Mouse (Mus musculus): ENCODE data around the gene Cox20. TPM values are rescaled to one million over a fixed set of nuclear protein-coding genes. Genes with fewer than 3 reads are reported as not detected.
"Not testable (repeated sequence)": the region's sequence is repeated elsewhere in the genome, so short reads cannot be mapped to it uniquely, and the experiment has no call there.

Gene Cox20
- polyA plus RNA-seq (2014; fragmentation: Nextera tagmentation; extraction: Ambion mirVana), result 138 and 149 TPM in 2 replicates

- Histone ChIP-seq H3K9ac (replicated peaks; ENCODE audit: low read depth, low read length) (peak within 1 kb of the TSS; percentile 60), H3K9me3 (ENCODE audit: control insufficient read depth, low read depth, low read length) (no peaks in the 10 kb centered on the region), H3K4me3 (ENCODE audit: low read depth, low read length) (peak within 1 kb of the TSS; percentile 59), H3K4me2 (replicated peaks; ENCODE audit: low read depth, low read length) (peak within 1 kb of the TSS; percentile 74), H3K27ac (ENCODE audit: low read length) (peak within 1 kb of the TSS; percentile 99), H3K4me1 (ENCODE audit: control insufficient read depth, insufficient read depth, low read length) (peaks cover 10% of the 10 kb centered on the region; the same call in 1 of the 2 replicates), H3K27me3 (ENCODE audit: control insufficient read depth, insufficient read depth, low read length) (no peaks in the 10 kb centered on the region), H3K36me3 (ENCODE audit: control insufficient read depth, insufficient read depth, low read length) (peaks cover 33% of the 10 kb centered on the region)
- ATAC-seq (ENCODE audit: insufficient number of reproducible peaks, insufficient read depth, low FRiP score, low read depth), result peak; percentile 94
- whole genome bisulfite sequencing, result under 1% methylated on average over 82 of the region's 83 CpGs
Measured at GRCm38 (mm10) chr1:178318389-178319184, at the start of gene Cox20. TSS of gene Cox20 (plus strand) at chr1:178319130.

GRCm38 (mm10) chr1:178270635-178271034 lies 48.3 kb upstream of the Cox20 start:
- 45% methylated on average over 6 of the region's 6 CpGs for WGBS
- Histone ChIP-seq H3K27me3 (ENCODE audit: control insufficient read depth, insufficient read depth, low read length) (no peaks in the 10 kb centered on the region), H3K36me3 (ENCODE audit: control insufficient read depth, insufficient read depth, low read length) (no peaks in the 10 kb centered on the region), H3K4me2 (replicated peaks; ENCODE audit: low read depth, low read length) (no peak overlapping the region), H3K4me3 (ENCODE audit: low read depth, low read length) (no peak overlapping the region), H3K27ac (ENCODE audit: low read length) (no peak overlapping the region), H3K9me3 (ENCODE audit: control insufficient read depth, low read depth, low read length) (no peaks in the 10 kb centered on the region), H3K9ac (replicated peaks; ENCODE audit: low read depth, low read length) (no peak overlapping the region), H3K4me1 (ENCODE audit: control insufficient read depth, insufficient read depth, low read length) (no peaks in the 10 kb centered on the region)
- ATAC-seq (ENCODE audit: insufficient number of reproducible peaks, insufficient read depth, low FRiP score, low read depth), result no peak

DNA sequence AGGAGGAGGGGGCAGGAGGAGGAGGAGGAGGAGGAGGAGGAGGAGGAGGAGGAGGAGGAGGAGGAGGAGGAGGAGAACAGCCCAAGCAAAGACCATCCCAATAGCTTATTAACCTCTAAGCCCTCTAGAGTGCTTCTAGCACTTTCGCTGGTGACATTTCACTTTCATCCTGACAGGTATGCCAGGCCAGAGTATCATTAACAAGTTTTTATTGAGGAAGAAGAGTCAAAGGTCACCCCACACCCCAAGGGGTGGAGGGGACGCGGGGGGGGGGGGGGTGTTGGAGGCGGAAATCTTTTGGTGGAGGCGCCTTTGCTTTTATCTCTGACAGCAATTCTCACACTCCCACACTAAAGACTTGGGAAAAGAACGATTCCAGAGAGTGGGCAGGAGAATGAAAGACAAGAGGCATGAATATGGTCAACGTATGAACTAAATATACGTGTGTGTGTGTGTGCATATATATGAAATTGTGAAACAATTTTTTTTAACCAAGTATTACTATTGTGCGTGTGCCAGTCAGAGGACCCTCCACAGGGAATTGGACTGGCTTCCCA lies 43.7 kb upstream of the Cox20 start:
- 41% methylated on average over 9 of the region's 9 CpGs for WGBS
- Histone ChIP-seq H3K36me3 (ENCODE audit: control insufficient read depth, insufficient read depth, low read length) (no peaks in the 10 kb centered on the region), H3K27me3 (ENCODE audit: control insufficient read depth, insufficient read depth, low read length) (no peaks in the 10 kb centered on the region), H3K27ac (ENCODE audit: low read length) (no peak overlapping the region), H3K4me3 (ENCODE audit: low read depth, low read length) (peak overlapping the region; percentile 52), H3K9ac (replicated peaks; ENCODE audit: low read depth, low read length) (no peak overlapping the region), H3K4me2 (replicated peaks; ENCODE audit: low read depth, low read length) (peak overlapping the region; percentile 74), H3K9me3 (ENCODE audit: control insufficient read depth, low read depth, low read length) (no peaks in the 10 kb centered on the region), H3K4me1 (ENCODE audit: control insufficient read depth, insufficient read depth, low read length) (no peaks in the 10 kb centered on the region; the same call in 1 of the 2 replicates)
- no peak for ATAC-seq (ENCODE audit: insufficient number of reproducible peaks, insufficient read depth, low FRiP score, low read depth)

DNA sequence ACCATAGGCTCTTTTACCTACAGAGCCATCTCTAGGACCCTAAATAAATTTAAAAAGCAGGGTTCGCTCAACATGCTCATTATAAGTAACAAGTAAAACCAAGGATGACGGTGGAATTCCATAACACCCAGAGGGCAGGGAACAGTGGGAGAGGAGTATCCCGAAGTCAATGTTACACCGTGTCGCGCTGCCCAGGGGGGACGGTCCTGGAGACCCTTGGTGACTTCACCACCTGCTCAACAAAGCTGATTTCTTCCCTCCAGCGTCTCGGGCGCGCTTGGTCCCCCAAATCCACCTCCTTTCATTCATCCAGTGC lies 43.2 kb upstream of the Cox20 start:
- no peaks in the 10 kb centered on the region; the same call in 1 of the 2 replicates for H3K4me1 ChIP-seq (ENCODE audit: control insufficient read depth, insufficient read depth, low read length)
- H3K27me3 ChIP-seq (ENCODE audit: control insufficient read depth, insufficient read depth, low read length), result no peaks in the 10 kb centered on the region
- no peaks in the 10 kb centered on the region for H3K9me3 ChIP-seq (ENCODE audit: control insufficient read depth, low read depth, low read length)
- H3K27ac ChIP-seq (ENCODE audit: low read length), result no peak overlapping the region; the same call in 1 of the 2 replicates
- H3K36me3 ChIP-seq (ENCODE audit: control insufficient read depth, insufficient read depth, low read length), result no peaks in the 10 kb centered on the region
- H3K9ac ChIP-seq (replicated peaks; ENCODE audit: low read depth, low read length), result peak overlapping the region; percentile 84
- peak overlapping the region; percentile 52 for H3K4me3 ChIP-seq (ENCODE audit: low read depth, low read length)
- peak; percentile 34; the same call in 1 of the 2 replicates for ATAC-seq (ENCODE audit: insufficient number of reproducible peaks, insufficient read depth, low FRiP score, low read depth)
- 7% methylated on average over 11 of the region's 11 CpGs for WGBS
- H3K4me2 ChIP-seq (replicated peaks; ENCODE audit: low read depth, low read length), result peak overlapping the region; percentile 74

GRCm38 (mm10) chr1:178276054-178276911 lies 42.6 kb upstream of the Cox20 start:
- peak; percentile 88 for ATAC-seq (ENCODE audit: insufficient number of reproducible peaks, insufficient read depth, low FRiP score, low read depth)
- no peaks in the 10 kb centered on the region for H3K36me3 ChIP-seq (ENCODE audit: control insufficient read depth, insufficient read depth, low read length)
- H3K4me3 ChIP-seq (ENCODE audit: low read depth, low read length), result peak overlapping the region; percentile 52
- H3K9ac ChIP-seq (replicated peaks; ENCODE audit: low read depth, low read length), result peak overlapping the region; percentile 84
- H3K27ac ChIP-seq (ENCODE audit: low read length), result peak overlapping the region; percentile 66
- H3K27me3 ChIP-seq (ENCODE audit: control insufficient read depth, insufficient read depth, low read length), result no peaks in the 10 kb centered on the region
- H3K4me1 ChIP-seq (ENCODE audit: control insufficient read depth, insufficient read depth, low read length), result no peaks in the 10 kb centered on the region; the same call in 1 of the 2 replicates
- H3K4me2 ChIP-seq (replicated peaks; ENCODE audit: low read depth, low read length), result peak overlapping the region; percentile 74
- under 1% methylated on average over 86 of the region's 87 CpGs for WGBS
- H3K9me3 ChIP-seq (ENCODE audit: control insufficient read depth, low read depth, low read length), result no peaks in the 10 kb centered on the region

DNA sequence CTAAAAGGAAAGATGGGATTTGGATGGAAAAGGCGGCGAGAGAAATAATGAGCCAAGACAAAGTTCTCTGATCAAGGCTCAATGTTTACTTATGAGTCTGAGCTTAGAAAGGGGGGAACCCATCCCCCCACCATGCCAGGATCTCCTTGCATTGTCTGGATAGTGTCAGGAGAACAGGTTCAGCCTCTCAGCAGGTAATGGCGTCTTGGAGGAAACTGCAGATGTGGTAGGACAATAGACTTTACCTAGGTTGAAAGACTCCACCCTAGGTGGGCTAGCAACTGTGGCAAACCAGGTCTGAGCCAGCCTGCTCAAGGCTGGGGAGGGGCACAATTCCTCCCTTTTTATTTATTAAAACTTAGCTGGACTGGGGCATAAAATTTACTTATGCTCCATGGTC lies 35.6 kb upstream of the Cox20 start:
- not testable (repeated sequence) for H3K4me1 ChIP-seq (ENCODE audit: control insufficient read depth, insufficient read depth, low read length); H3K36me3 ChIP-seq (ENCODE audit: control insufficient read depth, insufficient read depth, low read length); ATAC-seq (ENCODE audit: insufficient number of reproducible peaks, insufficient read depth, low FRiP score, low read depth); H3K4me2 ChIP-seq (replicated peaks; ENCODE audit: low read depth, low read length); H3K4me3 ChIP-seq (ENCODE audit: low read depth, low read length); H3K9ac ChIP-seq (replicated peaks; ENCODE audit: low read depth, low read length); H3K27ac ChIP-seq (ENCODE audit: low read length); H3K9me3 ChIP-seq (ENCODE audit: control insufficient read depth, low read depth, low read length); H3K27me3 ChIP-seq (ENCODE audit: control insufficient read depth, insufficient read depth, low read length)
- 79% methylated on average over 3 of the region's 3 CpGs for WGBS

DNA sequence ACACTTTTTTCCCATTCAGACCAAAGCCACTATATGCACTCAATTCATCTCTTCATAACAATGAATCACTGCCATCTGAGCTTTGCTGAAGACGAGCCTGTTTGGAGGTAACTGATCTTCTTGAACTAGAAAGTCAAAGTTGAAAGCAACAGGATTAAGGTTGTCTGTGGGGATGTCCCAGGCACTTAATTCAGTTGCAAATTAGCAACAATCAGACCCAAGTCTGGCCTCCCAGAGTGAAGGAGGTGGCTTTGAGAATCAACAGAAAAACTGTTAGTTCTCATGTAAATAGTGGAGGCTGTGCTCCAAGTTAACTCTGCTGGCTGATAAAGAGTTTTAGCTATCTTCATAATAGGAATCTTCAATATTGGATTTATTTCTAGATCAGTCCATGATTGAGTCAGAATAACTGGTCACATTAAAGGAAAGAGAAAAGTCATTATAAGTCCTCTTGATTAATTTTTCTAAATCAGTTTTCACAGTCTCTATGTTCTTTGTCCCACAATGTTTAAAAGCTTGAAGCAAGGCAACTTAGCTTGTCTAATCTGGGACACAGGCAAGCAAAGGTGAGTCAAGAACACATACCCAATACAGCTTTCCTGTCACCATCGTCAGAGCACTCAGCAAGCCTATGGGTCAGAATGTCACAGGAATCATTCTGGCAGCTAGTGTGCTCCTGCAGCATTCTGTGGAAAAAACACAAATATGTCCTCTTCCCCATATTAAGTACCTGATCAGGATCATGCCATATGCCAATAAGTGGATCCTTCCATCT lies 34.8 kb upstream of the Cox20 start:
- Histone ChIP-seq H3K27ac (ENCODE audit: low read length) (no peak overlapping the region), H3K4me2 (replicated peaks; ENCODE audit: low read depth, low read length) (no peak overlapping the region), H3K4me3 (ENCODE audit: low read depth, low read length) (no peak overlapping the region), H3K27me3 (ENCODE audit: control insufficient read depth, insufficient read depth, low read length) (no peaks in the 10 kb centered on the region), H3K9ac (replicated peaks; ENCODE audit: low read depth, low read length) (no peak overlapping the region), H3K9me3 (ENCODE audit: control insufficient read depth, low read depth, low read length) (no peaks in the 10 kb centered on the region; the same call in 1 of the 2 replicates), H3K36me3 (ENCODE audit: control insufficient read depth, insufficient read depth, low read length) (no peaks in the 10 kb centered on the region), H3K4me1 (ENCODE audit: control insufficient read depth, insufficient read depth, low read length) (no peaks in the 10 kb centered on the region)
- no peak for ATAC-seq (ENCODE audit: insufficient number of reproducible peaks, insufficient read depth, low FRiP score, low read depth)
- WGBS, result 59% methylated on average over 2 of the region's 2 CpGs
